Mouse (Mus musculus) spleen, adult 18-20 months (tissue): Measurements from ENCODE around the gene Chst14.
A peak's percentile ranks its signal among the peaks of the same experiment; 100 is the strongest.

ENCODE experiments used
- DNase-seq, 2 experiments: peaks; one replicate each; pipeline ENCODE4 v3.0.0; 2022; ENCODE audit warnings: mixed read lengths in 2 of 2

The Chst14 gene

GRCm38 (mm10) chr2:118926361-118926997, at the start of gene Chst14:
TSS of gene Chst14 (plus strand) at chr2:118926496.
- DNase-seq: peak; percentile 63 to 78

GRCm38 (mm10) chr2:118881019-118881418, 45.3 kb upstream of the Chst14 start:
- DNase-seq: no peak

GRCm38 (mm10) chr2:118881956-118882355, 44.3 kb upstream of the Chst14 start:
- DNase-seq: no peak

GRCm38 (mm10) chr2:118882840-118883679, 43.2 kb upstream of the Chst14 start:
- DNase-seq: peak; percentile 71 to 90

GRCm38 (mm10) chr2:118887440-118887839, 38.9 kb upstream of the Chst14 start:
- no peak for DNase-seq

- DNase-seq: no peak
Measured at GRCm38 (mm10) chr2:118887845-118888548, 38.3 kb upstream of the Chst14 start.

- no peak for DNase-seq
Measured at GRCm38 (mm10) chr2:118891173-118891572, 35.1 kb upstream of the Chst14 start.

GRCm38 (mm10) chr2:118895990-118896913, 30.0 kb upstream of the Chst14 start:
- peak; percentile 51 to 57 for DNase-seq

GRCm38 (mm10) chr2:118896914-118897291, 29.4 kb upstream of the Chst14 start:
- peak; percentile 47 to 56 for DNase-seq

- DNase-seq: no peak
Measured at GRCm38 (mm10) chr2:118897392-118897791, 28.9 kb upstream of the Chst14 start.

- DNase-seq: no peak
Measured at GRCm38 (mm10) chr2:118897808-118898207, 28.5 kb upstream of the Chst14 start.

GRCm38 (mm10) chr2:118898771-118899170, 27.5 kb upstream of the Chst14 start:
- no peak for DNase-seq

GRCm38 (mm10) chr2:118899306-118899705, 27.0 kb upstream of the Chst14 start:
- DNase-seq: no peak

- DNase-seq: no peak
Measured at GRCm38 (mm10) chr2:118899981-118900825, 26.1 kb upstream of the Chst14 start, which contains the start of gene Bahd1. TSS of gene Bahd1 (plus strand) at chr2:118900377.

- no peak for DNase-seq
Measured at GRCm38 (mm10) chr2:118900826-118901140, 25.5 kb upstream of the Chst14 start.

GRCm38 (mm10) chr2:118901175-118902031, 24.9 kb upstream of the Chst14 start:
- DNase-seq: peak; percentile 94 to 97

GRCm38 (mm10) chr2:118902051-118903025, 24.0 kb upstream of the Chst14 start:
- peak; percentile 40 to 52 for DNase-seq

GRCm38 (mm10) chr2:118903333-118903741, 23.0 kb upstream of the Chst14 start:
- DNase-seq: no peak

- no peak for DNase-seq
Measured at GRCm38 (mm10) chr2:118905433-118906117, 20.7 kb upstream of the Chst14 start.
